Mouse (Mus musculus) neural tube, embryonic 14.5 days (tissue): ENCODE measurements around the gene Snx7. TPM values are rescaled to one million over a fixed set of nuclear protein-coding genes. Genes with fewer than 3 reads are reported as not detected.

Experiments
- microRNA-seq: library from miRNA; unstranded; fragments of <30 nt; microRNA quantifications from one replicate; pipeline ENCODE4, GENCODE M21; 2016
- polyA plus RNA-seq: library from polyadenylated mRNA; unstranded; fragments of >200 nt; fragmentation: Nextera tagmentation; extraction: Ambion mirVana; gene quantifications from 2 replicates; pipeline ENCODE4 v1.2.1, GENCODE M21; 2014

Gene Snx7
- polyA plus RNA-seq, 1 experiment from 2014 or later = 6.7 TPM

Small RNAs within 50 kb of the gene (microRNA-seq; reads per million reads assigned to microRNA genes)
- gene Gm24811 = not detected
